Mouse (Mus musculus): ENCODE data around the gene Klk15. TPM values are rescaled to one million over a fixed set of nuclear protein-coding genes. Genes with fewer than 3 reads are reported as not detected.

The Klk15 gene
- not detected in 2 replicates for polyA plus RNA-seq (2014; fragmentation: Nextera tagmentation; extraction: Ambion mirVana)

GRCm38 (mm10) chr7:43933440-43933839 is at the start of gene Klk15:
Gene Klk15 (plus strand): TSS chr7:43933740.
- H3K27ac ChIP-seq (ENCODE audit: low read depth, low read length) = no peak within 1 kb of the TSS
- H3K27me3 ChIP-seq (ENCODE audit: control insufficient read depth, insufficient read depth, low read length) = no peaks in the 10 kb centered on the region
- H3K9ac ChIP-seq (ENCODE audit: low read depth, low read length) = no peak within 1 kb of the TSS
- ATAC-seq (ENCODE audit: low FRiP score) (no peak), DNase-seq (ENCODE audit: low spot score) (no peak)
- H3K4me3 ChIP-seq (ENCODE audit: low read depth, low read length) = no peak within 1 kb of the TSS
- WGBS = 90% methylated on average over 3 of the region's 3 CpGs
- no peaks in the 10 kb centered on the region for H3K36me3 ChIP-seq (ENCODE audit: control insufficient read depth, insufficient read depth, low read length)
- no peaks in the 10 kb centered on the region for H3K9me3 ChIP-seq (ENCODE audit: control insufficient read depth, low read length)
- H3K4me1 ChIP-seq (replicated peaks; ENCODE audit: control insufficient read depth, insufficient read depth, low read length) = no peaks in the 10 kb centered on the region
- H3K4me2 ChIP-seq (replicated peaks; ENCODE audit: low read depth, low read length) = no peak within 1 kb of the TSS

GRCm38 (mm10) chr7:43891365-43891764 is 42.2 kb upstream of the Klk15 start:
- Histone ChIP-seq H3K9ac (ENCODE audit: low read depth, low read length) (no peak overlapping the region), H3K4me1 (replicated peaks; ENCODE audit: control insufficient read depth, insufficient read depth, low read length) (no peaks in the 10 kb centered on the region), H3K27me3 (ENCODE audit: control insufficient read depth, insufficient read depth, low read length) (no peaks in the 10 kb centered on the region), H3K27ac (ENCODE audit: low read depth, low read length) (no peak overlapping the region), H3K4me2 (replicated peaks; ENCODE audit: low read depth, low read length) (no peak overlapping the region), H3K36me3 (ENCODE audit: control insufficient read depth, insufficient read depth, low read length) (no peaks in the 10 kb centered on the region), H3K9me3 (ENCODE audit: control insufficient read depth, low read length) (no peaks in the 10 kb centered on the region), H3K4me3 (ENCODE audit: low read depth, low read length) (no peak overlapping the region)
- 71% methylated on average over 5 of the region's 5 CpGs for WGBS
- ATAC-seq (ENCODE audit: low FRiP score) (no peak), DNase-seq (ENCODE audit: low spot score) (no peak)

- no peaks in the 10 kb centered on the region for H3K4me1 ChIP-seq (replicated peaks; ENCODE audit: control insufficient read depth, insufficient read depth, low read length)
- H3K36me3 ChIP-seq (ENCODE audit: control insufficient read depth, insufficient read depth, low read length) = no peaks in the 10 kb centered on the region
- H3K4me3 ChIP-seq (ENCODE audit: low read depth, low read length) = no peak overlapping the region
- ATAC-seq (ENCODE audit: low FRiP score) (no peak), DNase-seq (ENCODE audit: low spot score) (no peak)
- no peak overlapping the region for H3K27ac ChIP-seq (ENCODE audit: low read depth, low read length)
- no peaks in the 10 kb centered on the region for H3K27me3 ChIP-seq (ENCODE audit: control insufficient read depth, insufficient read depth, low read length)
- H3K9ac ChIP-seq (ENCODE audit: low read depth, low read length) = no peak overlapping the region
- H3K4me2 ChIP-seq (replicated peaks; ENCODE audit: low read depth, low read length) = no peak overlapping the region
- H3K9me3 ChIP-seq (ENCODE audit: control insufficient read depth, low read length) = no peaks in the 10 kb centered on the region
- WGBS = 66% methylated on average over 3 of the region's 3 CpGs
These were observed 41.8 kb upstream of the Klk15 start for GRCm38 (mm10) chr7:43891788-43892187.

GRCm38 (mm10) chr7:43894836-43895235 is 38.7 kb upstream of the Klk15 start:
- ATAC-seq (ENCODE audit: low FRiP score) = peak; percentile 92

GRCm38 (mm10) chr7:43914821-43915220 is 18.7 kb upstream of the Klk15 start:
- H3K36me3 ChIP-seq (ENCODE audit: control insufficient read depth, insufficient read depth, low read length) = no peaks in the 10 kb centered on the region
- no peak overlapping the region for H3K27ac ChIP-seq (ENCODE audit: low read depth, low read length)
- H3K9me3 ChIP-seq (ENCODE audit: control insufficient read depth, low read length) = no peaks in the 10 kb centered on the region
- no peak overlapping the region for H3K4me3 ChIP-seq (ENCODE audit: low read depth, low read length)
- no peak overlapping the region for H3K4me2 ChIP-seq (replicated peaks; ENCODE audit: low read depth, low read length)
- no peak overlapping the region for H3K9ac ChIP-seq (ENCODE audit: low read depth, low read length)
- H3K27me3 ChIP-seq (ENCODE audit: control insufficient read depth, insufficient read depth, low read length) = no peaks in the 10 kb centered on the region
- H3K4me1 ChIP-seq (replicated peaks; ENCODE audit: control insufficient read depth, insufficient read depth, low read length) = no peaks in the 10 kb centered on the region
- DNase-seq (ENCODE audit: low spot score) (no peak), ATAC-seq (ENCODE audit: low FRiP score) (no peak)
- 77% methylated on average over 9 of the region's 9 CpGs for WGBS

More at GRCm38 (mm10) chr7:43894836-43895235, 38.7 kb upstream of the Klk15 start:
- no peak overlapping the region for H3K27ac ChIP-seq (ENCODE audit: low read depth, low read length)
- no peak overlapping the region for H3K9ac ChIP-seq (ENCODE audit: low read depth, low read length)
- WGBS = 24% methylated on average over 1 of the region's 1 CpGs
- no peaks in the 10 kb centered on the region for H3K4me1 ChIP-seq (replicated peaks; ENCODE audit: control insufficient read depth, insufficient read depth, low read length)
- no peak overlapping the region for H3K4me3 ChIP-seq (ENCODE audit: low read depth, low read length)
- no peaks in the 10 kb centered on the region for H3K9me3 ChIP-seq (ENCODE audit: control insufficient read depth, low read length)
- no peaks in the 10 kb centered on the region for H3K36me3 ChIP-seq (ENCODE audit: control insufficient read depth, insufficient read depth, low read length)
- no peak overlapping the region for H3K4me2 ChIP-seq (replicated peaks; ENCODE audit: low read depth, low read length)
- H3K27me3 ChIP-seq (ENCODE audit: control insufficient read depth, insufficient read depth, low read length) = no peaks in the 10 kb centered on the region
- DNase-seq (ENCODE audit: low spot score) = peak; percentile 93

- Histone ChIP-seq H3K27ac (ENCODE audit: low read depth, low read length) (no peak overlapping the region), H3K4me2 (replicated peaks; ENCODE audit: low read depth, low read length) (no peak overlapping the region), H3K36me3 (ENCODE audit: control insufficient read depth, insufficient read depth, low read length) (no peaks in the 10 kb centered on the region), H3K9ac (ENCODE audit: low read depth, low read length) (no peak overlapping the region), H3K9me3 (ENCODE audit: control insufficient read depth, low read length) (no peaks in the 10 kb centered on the region), H3K4me1 (replicated peaks; ENCODE audit: control insufficient read depth, insufficient read depth, low read length) (no peaks in the 10 kb centered on the region), H3K27me3 (ENCODE audit: control insufficient read depth, insufficient read depth, low read length) (no peaks in the 10 kb centered on the region), H3K4me3 (ENCODE audit: low read depth, low read length) (no peak overlapping the region)
- no peak for DNase-seq (ENCODE audit: low spot score)
- WGBS = 88% methylated on average over 13 of the region's 13 CpGs
- no peak for ATAC-seq (ENCODE audit: low FRiP score)
These were observed 15.1 kb upstream of the Klk15 start for GRCm38 (mm10) chr7:43918426-43918825.

GRCm38 (mm10) chr7:43918871-43919270 is 14.7 kb upstream of the Klk15 start:
- H3K4me2 ChIP-seq (replicated peaks; ENCODE audit: low read depth, low read length) = no peak overlapping the region
- DNase-seq (ENCODE audit: low spot score) (no peak), ATAC-seq (ENCODE audit: low FRiP score) (no peak)
- no peaks in the 10 kb centered on the region for H3K4me1 ChIP-seq (replicated peaks; ENCODE audit: control insufficient read depth, insufficient read depth, low read length)
- no peaks in the 10 kb centered on the region for H3K9me3 ChIP-seq (ENCODE audit: control insufficient read depth, low read length)
- H3K4me3 ChIP-seq (ENCODE audit: low read depth, low read length) = no peak overlapping the region
- no peaks in the 10 kb centered on the region for H3K36me3 ChIP-seq (ENCODE audit: control insufficient read depth, insufficient read depth, low read length)
- H3K9ac ChIP-seq (ENCODE audit: low read depth, low read length) = no peak overlapping the region
- no peaks in the 10 kb centered on the region for H3K27me3 ChIP-seq (ENCODE audit: control insufficient read depth, insufficient read depth, low read length)
- H3K27ac ChIP-seq (ENCODE audit: low read depth, low read length) = no peak overlapping the region
- 80% methylated on average over 8 of the region's 8 CpGs for WGBS

GRCm38 (mm10) chr7:43919559-43920451 is 13.7 kb upstream of the Klk15 start:
- peak; percentile 82 for DNase-seq (ENCODE audit: low spot score)
- peak; percentile 90 for ATAC-seq (ENCODE audit: low FRiP score)
- H3K4me3 ChIP-seq (ENCODE audit: low read depth, low read length) = no peak overlapping the region
- H3K9me3 ChIP-seq (ENCODE audit: control insufficient read depth, low read length) = no peaks in the 10 kb centered on the region
- no peak overlapping the region for H3K27ac ChIP-seq (ENCODE audit: low read depth, low read length)
- H3K9ac ChIP-seq (ENCODE audit: low read depth, low read length) = no peak overlapping the region
- no peaks in the 10 kb centered on the region for H3K27me3 ChIP-seq (ENCODE audit: control insufficient read depth, insufficient read depth, low read length)
- 31% methylated on average over 14 of the region's 14 CpGs for WGBS
- no peaks in the 10 kb centered on the region for H3K36me3 ChIP-seq (ENCODE audit: control insufficient read depth, insufficient read depth, low read length)
- H3K4me1 ChIP-seq (replicated peaks; ENCODE audit: control insufficient read depth, insufficient read depth, low read length) = no peaks in the 10 kb centered on the region
- H3K4me2 ChIP-seq (replicated peaks; ENCODE audit: low read depth, low read length) = no peak overlapping the region

GRCm38 (mm10) chr7:43920582-43920981 is 13.0 kb upstream of the Klk15 start:
- no peak overlapping the region for H3K9ac ChIP-seq (ENCODE audit: low read depth, low read length)
- no peak overlapping the region for H3K4me3 ChIP-seq (ENCODE audit: low read depth, low read length)
- ATAC-seq (ENCODE audit: low FRiP score) (no peak), DNase-seq (ENCODE audit: low spot score) (no peak)
- no peaks in the 10 kb centered on the region for H3K36me3 ChIP-seq (ENCODE audit: control insufficient read depth, insufficient read depth, low read length)
- WGBS = 96% methylated on average over 3 of the region's 3 CpGs
- H3K4me1 ChIP-seq (replicated peaks; ENCODE audit: control insufficient read depth, insufficient read depth, low read length) = no peaks in the 10 kb centered on the region
- no peak overlapping the region for H3K27ac ChIP-seq (ENCODE audit: low read depth, low read length)
- no peaks in the 10 kb centered on the region for H3K9me3 ChIP-seq (ENCODE audit: control insufficient read depth, low read length)
- H3K27me3 ChIP-seq (ENCODE audit: control insufficient read depth, insufficient read depth, low read length) = no peaks in the 10 kb centered on the region
- no peak overlapping the region for H3K4me2 ChIP-seq (replicated peaks; ENCODE audit: low read depth, low read length)
